Mouse (Mus musculus): ENCODE measurements around the gene Slc1a1.

DNA sequence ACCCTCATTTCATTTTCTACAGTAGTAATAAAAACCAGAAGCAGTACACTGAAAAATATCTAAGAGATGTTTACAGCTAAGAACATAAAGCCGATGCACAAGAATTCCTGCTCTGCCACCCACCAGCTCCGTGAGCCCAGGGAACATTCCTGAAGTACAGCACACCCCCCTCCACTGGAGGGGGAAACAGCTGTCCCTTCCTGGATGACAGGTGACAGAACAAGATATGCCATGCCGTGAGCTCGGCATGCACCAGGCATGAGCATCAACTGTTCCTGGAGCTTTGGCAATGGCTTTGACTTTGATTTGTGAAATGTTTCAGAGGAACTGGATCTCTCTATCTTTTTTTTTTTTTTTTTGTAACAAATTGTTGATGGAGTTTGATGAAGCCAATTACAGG, 111.9 kb downstream of the Slc1a1 start:
- no peak for TF ChIP-seq CTCF (IDR thresholded peaks at IDR 0.05)
- no peak for TF ChIP-seq POLR2A (IDR thresholded peaks at IDR 0.05; ENCODE audit: insufficient read depth, low read depth, low read length)
